Mouse (Mus musculus) embryonic facial prominence, embryonic 11.5 days (tissue): ENCODE results near the gene Specc1. TPM values are rescaled to one million over a fixed set of nuclear protein-coding genes. Genes with fewer than 3 reads are reported as not detected.

Experiments
- ATAC-seq: fragments of 200-750 bp; cut with Nextera tagmentation; replicated peaks from 2 replicates; pipeline ENCODE4 v1.8.0; 2017; ENCODE audit warnings: low read depth; ENCODE audit not compliant: insufficient number of reproducible peaks, low FRiP score, low TSS enrichment
- DNase-seq: peaks from one replicate; pipeline ENCODE4 v3.0.0-alpha.2; 2015; ENCODE audit warnings: low spot score
- H3K27ac ChIP-seq: fragments of 300-500 bp; sonication (generic); replicated peaks from 2 replicates; pipeline ENCODE4 v1.5.1; 2014; ENCODE audit warnings: mild to moderate bottlenecking, low read depth, low read length, control low read depth
- H3K27me3 ChIP-seq: fragments of 300-500 bp; sonication (generic); 2 replicates; pipeline ENCODE4 v1.6.1; 2014; ENCODE audit warnings: mild to moderate bottlenecking, low read length, moderate library complexity, mixed read lengths; ENCODE audit not compliant: control insufficient read depth, insufficient read depth
- H3K36me3 ChIP-seq: fragments of 300-500 bp; sonication (generic); replicated peaks from 2 replicates; pipeline ENCODE4 v1.6.1; 2014; ENCODE audit warnings: low read depth, mild to moderate bottlenecking, low read length, moderate library complexity, mixed read lengths; ENCODE audit not compliant: control insufficient read depth, insufficient read depth
- H3K4me1 ChIP-seq: fragments of 300-500 bp; sonication (generic); 2 replicates; pipeline ENCODE4 v1.6.1; 2014; ENCODE audit warnings: low read length, mixed read lengths; ENCODE audit not compliant: control insufficient read depth, insufficient read depth
- H3K4me2 ChIP-seq: fragments of 300-500 bp; sonication (generic); 2 replicates; pipeline ENCODE4 v1.6.1; 2014; ENCODE audit warnings: low read depth, mild to moderate bottlenecking, control low read depth, low read length, moderate library complexity
- H3K4me3 ChIP-seq: fragments of 300-500 bp; sonication (generic); 2 replicates; pipeline ENCODE4 v1.5.1; 2014; ENCODE audit warnings: low read depth, low read length, control low read depth
- H3K9ac ChIP-seq: fragments of 300-500 bp; sonication (generic); replicated peaks from 2 replicates; pipeline ENCODE4 v1.6.1; 2014; ENCODE audit warnings: mild to moderate bottlenecking, control low read depth, low read length
- H3K9me3 ChIP-seq: fragments of 300-500 bp; sonication (generic); replicated peaks from 2 replicates; pipeline ENCODE4 v1.6.1; 2016; ENCODE audit warnings: mild to moderate bottlenecking, low read length, inconsistent platforms, mixed read lengths; ENCODE audit not compliant: control insufficient read depth
- WGBS: fragments of 180-500 bp; shearing (Covaris S2); extraction: QIAGEN DNeasy Blood & Tissue Kit; methylation state at CpG from one replicate; pipeline ENCODE4 v1.1.7; 2014; 5-methylcytosine and 5-hydroxymethylcytosine counted together
- polyA plus RNA-seq: library from polyadenylated mRNA; unstranded; fragments of >200 nt; fragmentation: Nextera tagmentation; extraction: Ambion mirVana; gene quantifications from 2 replicates; pipeline ENCODE4 v1.2.1, GENCODE M21; 2014

Specc1 gene
- polyA plus RNA-seq, 1 experiment from 2014 or later, result 17.2 TPM

DNA sequence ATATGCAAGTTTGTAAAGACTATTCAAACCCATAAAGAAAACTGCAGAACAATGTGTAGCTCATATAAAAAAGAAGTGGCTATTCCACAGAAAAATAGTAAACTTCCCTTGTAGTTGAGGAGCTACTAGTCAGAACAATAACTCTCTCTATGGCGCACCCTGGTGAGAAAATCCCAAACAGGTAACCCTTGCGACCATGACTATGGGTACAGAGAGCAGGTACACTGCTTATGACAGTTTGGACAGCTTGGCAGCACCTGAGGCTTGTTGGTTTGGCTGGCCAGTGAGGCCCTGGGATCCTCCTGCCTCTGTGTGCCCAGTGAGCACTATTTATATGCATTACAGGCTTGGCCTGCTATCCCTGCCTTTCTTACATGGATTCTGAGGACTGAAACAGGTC lies 89.4 kb downstream of the Specc1 start:
- H3K9me3 ChIP-seq, result no peaks in the 10 kb centered on the region
- WGBS, result 73% methylated on average over 2 of the region's 2 CpGs

DNA sequence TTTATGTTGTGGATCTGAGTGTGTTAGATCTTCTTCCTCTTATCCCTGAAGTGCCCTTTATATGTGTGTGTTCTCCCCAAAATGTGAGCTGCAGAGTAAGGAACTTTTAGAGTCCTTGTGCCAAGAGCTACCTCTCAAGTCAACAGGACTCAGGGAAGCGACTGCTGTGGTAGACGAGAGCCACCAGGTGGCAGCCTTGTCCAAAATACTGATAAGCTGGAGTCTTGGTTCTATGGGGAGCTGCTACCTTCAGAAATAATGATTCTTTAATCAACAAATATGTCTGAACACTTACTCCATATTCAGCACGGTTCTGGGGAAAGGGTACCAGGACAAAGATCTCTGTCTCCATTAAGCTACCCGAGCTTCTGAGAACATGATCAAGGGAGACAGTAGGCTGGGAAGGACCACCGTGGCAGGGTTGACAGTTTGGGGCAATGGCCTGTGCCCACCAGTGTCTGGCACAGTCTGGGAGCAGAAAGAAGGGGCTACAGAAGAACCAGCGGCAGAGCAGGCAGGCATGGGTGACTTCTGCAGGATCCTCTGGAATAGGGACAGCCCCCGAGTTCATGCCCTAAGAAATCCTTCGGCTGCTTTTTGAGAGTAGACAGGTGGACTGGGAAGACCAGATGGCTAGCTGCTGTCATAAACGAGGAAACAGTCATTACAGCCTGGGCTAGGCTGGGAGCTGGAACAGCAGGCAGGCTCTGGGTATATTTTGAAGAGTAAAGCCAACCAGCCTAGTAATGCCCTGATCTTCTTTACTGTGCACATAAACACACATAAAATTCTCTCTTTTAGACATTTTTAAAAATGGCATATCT lies 91.5 kb downstream of the Specc1 start:
- no peak overlapping the region for H3K27ac ChIP-seq
- H3K4me3 ChIP-seq, result no peak overlapping the region
- no peak overlapping the region for H3K9ac ChIP-seq
- H3K4me2 ChIP-seq, result no peak overlapping the region
- H3K4me1 ChIP-seq, result no peaks in the 10 kb centered on the region
- 38% methylated on average over 9 of the region's 9 CpGs for WGBS
- peak; percentile 86 for DNase-seq
- no peak for ATAC-seq
- no peaks in the 10 kb centered on the region for H3K9me3 ChIP-seq
- H3K36me3 ChIP-seq, result no peaks in the 10 kb centered on the region
- H3K27me3 ChIP-seq, result no peaks in the 10 kb centered on the region

More for the DNA sequence above, 89.4 kb downstream of the Specc1 start:
- no peak overlapping the region for H3K4me2 ChIP-seq
- no peak overlapping the region for H3K4me3 ChIP-seq
- H3K27me3 ChIP-seq, result no peaks in the 10 kb centered on the region
- H3K27ac ChIP-seq, result no peak overlapping the region
- no peaks in the 10 kb centered on the region for H3K36me3 ChIP-seq
- no peak for ATAC-seq
- no peak overlapping the region for H3K9ac ChIP-seq
- DNase-seq, result no peak
- H3K4me1 ChIP-seq, result no peaks in the 10 kb centered on the region

DNA sequence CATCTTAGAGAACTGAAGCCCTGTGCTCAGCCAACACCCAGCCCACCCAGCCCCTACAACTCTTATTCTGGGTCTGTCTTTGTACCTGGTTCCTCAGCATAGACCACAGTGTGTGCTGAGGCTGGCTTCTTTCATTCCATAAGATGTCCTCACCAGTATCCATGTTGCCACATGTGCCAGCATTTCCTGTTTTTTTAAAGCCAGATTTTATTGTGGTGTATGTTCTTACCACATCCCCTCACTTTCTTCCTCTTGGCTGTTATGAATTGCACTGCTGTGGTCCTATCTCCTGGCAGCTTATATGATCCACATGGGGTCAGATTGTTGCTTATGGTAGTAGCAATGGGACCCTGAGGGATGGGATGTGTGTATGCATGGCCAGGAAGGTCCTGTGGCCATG lies 92.6 kb downstream of the Specc1 start:
- Histone ChIP-seq H3K27ac (no peak overlapping the region), H3K36me3 (no peaks in the 10 kb centered on the region), H3K4me3 (no peak overlapping the region), H3K9me3 (no peaks in the 10 kb centered on the region), H3K9ac (no peak overlapping the region), H3K4me1 (no peaks in the 10 kb centered on the region), H3K4me2 (no peak overlapping the region), H3K27me3 (no peaks in the 10 kb centered on the region)
- no peak for DNase-seq
- ATAC-seq, result no peak

DNA sequence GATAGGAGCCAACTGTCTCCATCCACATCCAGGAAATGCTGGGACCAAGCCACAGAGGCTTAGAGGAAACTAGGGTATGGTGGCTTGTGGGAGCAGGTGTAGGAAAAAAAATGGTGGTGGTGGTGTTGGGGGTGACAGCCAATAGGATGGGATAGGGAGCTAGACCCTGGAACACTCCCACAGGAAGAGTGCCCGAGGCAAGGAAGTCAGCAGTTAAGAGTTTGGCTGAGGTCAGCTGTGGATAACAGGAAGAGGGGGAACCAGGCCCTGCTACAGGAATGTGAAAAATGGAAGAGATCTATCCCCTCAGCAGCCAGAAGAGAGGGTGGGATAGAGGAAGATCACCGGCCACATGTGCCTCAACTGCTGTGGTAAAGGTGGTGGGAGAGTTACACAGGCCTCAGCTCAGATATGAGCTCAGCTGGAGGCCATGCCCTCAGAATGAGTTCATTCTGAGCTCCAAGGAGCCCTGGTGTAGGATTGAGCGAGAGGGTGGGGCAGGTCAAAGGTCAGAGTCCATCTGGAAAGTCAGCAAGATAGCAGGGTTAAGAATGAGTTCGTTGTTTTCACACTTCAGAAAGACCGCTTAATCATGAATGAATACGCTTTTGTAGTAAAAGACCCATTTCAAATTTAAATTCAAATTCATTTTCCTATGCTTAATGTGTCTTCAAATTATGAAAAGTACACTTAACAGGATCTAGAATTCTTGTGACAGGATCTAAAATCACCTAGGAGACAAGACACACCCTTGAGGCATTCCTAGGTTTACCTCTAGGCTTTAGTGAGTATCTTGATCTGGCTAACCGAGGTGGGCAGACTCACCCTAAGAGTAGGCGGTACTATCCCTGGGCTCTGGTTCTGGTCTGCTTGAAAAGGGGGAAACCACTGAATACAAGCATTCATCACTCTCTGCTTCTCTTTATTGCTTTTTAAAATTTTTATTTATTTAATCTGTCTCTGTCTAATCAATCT lies 94.1 kb downstream of the Specc1 start:
- no peak for DNase-seq
- Histone ChIP-seq H3K4me1 (no peaks in the 10 kb centered on the region), H3K27me3 (no peaks in the 10 kb centered on the region), H3K9ac (no peak overlapping the region), H3K9me3 (no peaks in the 10 kb centered on the region), H3K4me3 (no peak overlapping the region), H3K27ac (no peak overlapping the region), H3K4me2 (no peak overlapping the region), H3K36me3 (no peaks in the 10 kb centered on the region)
- no peak for ATAC-seq
- WGBS, result 35% methylated on average over 8 of the region's 8 CpGs

DNA sequence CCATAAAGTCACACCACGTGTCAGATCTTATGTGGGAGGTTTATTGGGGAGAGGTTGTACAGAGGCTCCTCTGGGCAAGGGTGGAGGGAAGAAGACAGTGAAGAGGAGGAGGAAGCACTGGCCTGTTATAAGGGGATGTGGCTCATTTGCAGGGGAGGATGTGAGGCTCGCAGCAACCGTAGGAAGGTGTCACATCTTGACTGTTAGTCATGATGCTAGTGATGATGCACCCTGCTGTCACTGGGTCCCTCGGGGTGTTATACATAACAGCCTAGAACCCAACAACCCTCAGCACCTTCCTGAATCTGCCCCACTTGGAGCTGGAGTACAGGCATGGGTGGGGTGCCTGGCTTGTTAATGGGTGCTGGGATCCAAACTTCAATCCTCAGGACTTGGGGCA lies 94.9 kb downstream of the Specc1 start:
- Histone ChIP-seq H3K4me3 (no peak overlapping the region), H3K9ac (no peak overlapping the region), H3K36me3 (no peaks in the 10 kb centered on the region), H3K4me2 (no peak overlapping the region), H3K4me1 (no peaks in the 10 kb centered on the region), H3K27ac (no peak overlapping the region), H3K9me3 (no peaks in the 10 kb centered on the region), H3K27me3 (no peaks in the 10 kb centered on the region)
- WGBS, result 85% methylated on average over 4 of the region's 4 CpGs
- DNase-seq (no peak), ATAC-seq (no peak)

DNA sequence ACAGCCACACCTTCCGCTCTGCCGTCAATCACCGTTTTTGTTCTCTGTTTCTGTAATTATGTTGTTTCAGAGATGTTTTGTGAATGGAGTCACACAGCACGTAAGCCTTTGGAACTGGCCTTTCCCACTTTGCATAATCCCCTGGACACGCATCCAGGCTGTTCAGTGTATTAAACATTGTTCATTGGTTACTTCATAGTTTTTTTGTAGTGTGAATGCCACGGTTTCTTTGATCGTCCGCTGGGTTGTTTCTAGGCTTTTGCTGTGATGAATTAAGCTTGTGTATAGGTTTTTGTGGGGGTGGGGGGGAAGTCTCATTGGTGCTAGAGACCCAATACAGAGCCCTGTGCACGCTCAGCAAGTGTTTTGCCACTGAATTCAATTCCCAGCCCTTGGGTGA lies 97.4 kb downstream of the Specc1 start:
- no peak overlapping the region for H3K4me2 ChIP-seq
- H3K9me3 ChIP-seq, result no peaks in the 10 kb centered on the region
- H3K36me3 ChIP-seq, result no peaks in the 10 kb centered on the region
- H3K4me3 ChIP-seq, result no peak overlapping the region
- no peak overlapping the region for H3K9ac ChIP-seq
- H3K27ac ChIP-seq, result no peak overlapping the region
- no peaks in the 10 kb centered on the region for H3K27me3 ChIP-seq
- WGBS, result 56% methylated on average over 9 of the region's 9 CpGs
- no peaks in the 10 kb centered on the region for H3K4me1 ChIP-seq
- DNase-seq (no peak), ATAC-seq (no peak)

DNA sequence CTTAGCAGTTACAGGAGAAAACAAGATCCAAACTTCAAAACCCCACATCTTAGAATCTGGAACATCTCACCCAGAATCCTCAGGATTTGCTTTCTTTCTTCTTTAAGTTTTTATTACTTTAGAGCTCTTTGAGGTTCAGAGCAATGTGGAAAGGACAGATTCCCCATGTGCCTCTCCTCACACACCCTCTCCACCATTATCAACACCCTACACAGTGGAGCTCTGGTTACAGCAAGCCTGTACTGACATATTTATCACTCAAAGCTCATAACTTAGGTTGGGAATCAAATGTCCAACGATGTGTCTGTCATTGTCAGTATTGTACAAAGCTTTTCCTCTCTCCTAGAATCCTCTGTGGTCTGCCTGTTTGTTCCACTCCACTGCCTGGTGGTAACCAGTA lies 108.0 kb downstream of the Specc1 start:
- Histone ChIP-seq H3K4me1 (no peaks in the 10 kb centered on the region; the same call in 1 of the 2 replicates), H3K9ac (no peak overlapping the region), H3K36me3 (no peaks in the 10 kb centered on the region), H3K4me3 (no peak overlapping the region), H3K4me2 (no peak overlapping the region), H3K27ac (no peak overlapping the region), H3K27me3 (no peaks in the 10 kb centered on the region), H3K9me3 (no peaks in the 10 kb centered on the region)
- ATAC-seq (no peak), DNase-seq (no peak)
- 55% methylated on average over 1 of the region's 1 CpGs for WGBS

DNA sequence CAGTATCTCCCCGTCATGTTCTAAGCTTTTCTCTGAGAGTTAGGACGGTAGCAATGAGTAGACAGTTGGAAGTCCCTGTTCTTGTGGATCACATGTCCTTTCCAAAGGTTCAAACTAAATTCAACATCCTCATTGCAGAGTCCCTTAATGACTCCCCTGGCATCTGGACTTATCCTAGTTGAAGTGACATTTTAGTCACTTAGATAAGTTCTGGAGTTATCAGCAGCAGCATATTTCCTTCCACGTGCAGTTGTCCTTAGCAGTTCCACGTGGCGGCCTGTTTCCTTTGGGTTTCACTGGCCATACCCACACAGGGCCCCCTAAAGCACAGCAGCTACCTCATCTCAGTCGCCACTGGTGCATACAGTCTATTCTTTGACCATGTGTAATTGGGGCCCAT lies 109.1 kb downstream of the Specc1 start:
- Histone ChIP-seq H3K36me3 (no peaks in the 10 kb centered on the region), H3K27me3 (no peaks in the 10 kb centered on the region), H3K4me2 (no peak overlapping the region), H3K4me1 (no peaks in the 10 kb centered on the region; the same call in 1 of the 2 replicates), H3K4me3 (no peak overlapping the region), H3K9ac (no peak overlapping the region), H3K27ac (no peak overlapping the region), H3K9me3 (no peaks in the 10 kb centered on the region)
- ATAC-seq (no peak), DNase-seq (no peak)
- WGBS, result 63% methylated on average over 6 of the region's 6 CpGs
